In the genomic region with DNA sequence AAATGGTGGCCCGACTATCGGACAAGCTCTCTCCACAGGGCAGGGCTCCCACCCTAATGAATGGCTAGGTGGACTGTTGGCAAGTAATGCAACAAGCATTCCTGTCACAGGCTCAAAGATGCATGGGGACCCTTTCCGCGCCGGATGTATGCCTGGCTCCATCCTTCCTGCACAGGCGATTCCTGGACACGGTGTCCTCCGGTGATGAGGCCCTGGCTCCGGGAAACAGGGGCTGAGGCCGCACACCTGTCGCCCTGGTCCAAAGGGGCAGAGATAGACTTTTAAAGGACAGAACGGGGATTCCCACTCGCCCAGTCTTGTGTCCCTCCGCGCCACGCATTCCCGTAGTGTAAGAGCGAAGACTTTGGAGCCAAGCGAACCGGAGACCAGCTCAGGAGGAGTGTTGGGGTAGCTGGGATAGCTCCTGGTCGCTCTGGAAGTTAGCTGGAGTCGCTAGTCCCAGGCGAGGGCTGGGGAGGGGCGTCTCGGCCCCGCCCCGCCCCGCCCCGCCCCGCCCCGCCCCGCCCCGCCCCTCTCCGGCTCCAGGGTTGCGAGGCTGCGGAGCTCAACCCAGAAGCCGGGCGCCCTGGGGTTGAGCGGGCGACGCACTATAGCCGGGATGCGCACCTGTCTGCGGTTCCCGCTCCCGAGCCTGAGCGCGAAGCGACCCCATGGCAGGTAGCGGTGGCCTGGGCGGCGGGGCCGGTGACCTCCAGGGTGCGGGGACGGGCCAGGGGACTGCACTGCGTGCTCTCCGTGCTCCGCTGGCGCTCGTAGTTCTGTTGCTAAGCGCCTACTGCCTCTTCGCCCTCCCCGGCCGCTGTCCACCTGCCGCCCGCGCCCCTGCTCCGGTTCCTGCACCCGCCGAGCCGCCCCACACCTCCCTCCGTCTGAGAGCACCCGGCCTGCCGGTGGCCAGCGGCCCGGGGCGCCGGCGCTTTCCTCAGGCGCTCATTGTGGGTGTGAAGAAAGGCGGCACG, we compare ENCODE assay signal across 1 mouse cellular context.
TF ChIP-seq lines count a peak whose summit lies in the region.

A gene (plus strand): TSS at position 574 of the 980 bp plus-strand sequence.

TF ChIP-seq in CH12.LX, 34 proteins besides CTCF, POLR2A, EP300 and RAD21 (continued from another document):
- no peak for TF ChIP-seq ELF1 (IDR thresholded peaks at IDR 0.05; ENCODE audit: low read depth, low read length)
